Mouse (Mus musculus) midbrain, embryonic 15.5 days (tissue): Measurements from ENCODE around the gene Dcbld1. TPM values are rescaled to one million over a fixed set of nuclear protein-coding genes. Genes with fewer than 3 reads are reported as not detected.

Experiments used
- ATAC-seq: fragments of 200-750 bp; cut with Nextera tagmentation; replicated peaks from 2 replicates; pipeline ENCODE4 v1.8.0; 2017; ENCODE audit warnings: moderate TSS enrichment
- H3K27ac ChIP-seq: fragments of 300-500 bp; sonication (generic); 2 replicates; pipeline ENCODE4 v1.5.1; 2015; ENCODE audit warnings: mild to moderate bottlenecking, inconsistent platforms
- H3K27me3 ChIP-seq: fragments of 300-500 bp; sonication (generic); replicated peaks from 2 replicates; pipeline ENCODE4 v1.6.1; 2015; ENCODE audit warnings: inconsistent platforms
- H3K36me3 ChIP-seq: fragments of 300-500 bp; sonication (generic); replicated peaks from 2 replicates; pipeline ENCODE4 v1.6.1; 2015; ENCODE audit warnings: inconsistent platforms
- H3K4me1 ChIP-seq: fragments of 300-500 bp; sonication (generic); 2 replicates; pipeline ENCODE4 v1.6.1; 2015; ENCODE audit warnings: inconsistent platforms
- H3K4me2 ChIP-seq: fragments of 300-500 bp; sonication (generic); 2 replicates; pipeline ENCODE4 v1.6.1; 2015; ENCODE audit warnings: inconsistent platforms, mild to moderate bottlenecking, moderate library complexity
- H3K4me3 ChIP-seq: fragments of 300-500 bp; sonication (generic); 2 replicates; pipeline ENCODE4 v1.5.1; 2015; ENCODE audit warnings: mild to moderate bottlenecking, inconsistent platforms
- H3K9ac ChIP-seq: fragments of 300-500 bp; sonication (generic); 2 replicates; pipeline ENCODE4 v1.6.1; 2015; ENCODE audit warnings: mild to moderate bottlenecking, inconsistent platforms
- H3K9me3 ChIP-seq: fragments of 300-500 bp; sonication (generic); 2 replicates; pipeline ENCODE4 v1.6.1; 2016; ENCODE audit warnings: inconsistent platforms
- WGBS: fragments of 180-500 bp; shearing (Covaris S2); methylation state at CpG from one replicate; pipeline ENCODE4 v1.1.7; 2015; ENCODE audit warnings: mixed read lengths; 5-methylcytosine and 5-hydroxymethylcytosine counted together
- polyA plus RNA-seq: library from polyadenylated mRNA; unstranded; fragments of >200 nt; fragmentation: Nextera tagmentation; extraction: Ambion mirVana; gene quantifications from 2 replicates; pipeline ENCODE4 v1.2.1, GENCODE M21; 2015

Gene Dcbld1
- polyA plus RNA-seq, 1 experiment from 2014 or later: 17.3 TPM

DNA sequence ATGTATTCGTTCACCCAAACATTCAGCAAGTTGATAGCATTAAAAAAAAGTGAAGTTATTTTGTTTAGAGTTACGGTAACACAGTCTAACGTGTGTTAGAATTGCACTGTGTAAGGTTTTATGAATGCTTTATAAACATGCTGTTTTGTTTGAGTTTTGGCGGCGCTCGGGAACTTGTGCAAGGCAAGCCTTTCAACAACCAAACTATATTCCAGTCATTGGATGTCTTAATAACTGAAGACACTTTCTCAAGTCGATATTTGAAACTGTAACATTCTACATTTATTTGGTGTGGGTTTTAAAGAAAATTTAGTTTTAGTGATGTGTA lies 1.2 kb downstream of the Dcbld1 start:
- 7% methylated on average over 7 of the region's 7 CpGs for whole genome bisulfite sequencing
- Histone ChIP-seq H3K4me1 (peaks cover 13% of the 10 kb centered on the region), H3K4me3 (peak overlapping the region; percentile 98), H3K4me2 (peak overlapping the region; percentile 70), H3K36me3 (no peaks in the 10 kb centered on the region), H3K9ac (peak overlapping the region; percentile 86; the same call in 1 of the 2 replicates), H3K27ac (no peak overlapping the region), H3K27me3 (no peaks in the 10 kb centered on the region), H3K9me3 (no peaks in the 10 kb centered on the region)
- no peak for ATAC-seq

DNA sequence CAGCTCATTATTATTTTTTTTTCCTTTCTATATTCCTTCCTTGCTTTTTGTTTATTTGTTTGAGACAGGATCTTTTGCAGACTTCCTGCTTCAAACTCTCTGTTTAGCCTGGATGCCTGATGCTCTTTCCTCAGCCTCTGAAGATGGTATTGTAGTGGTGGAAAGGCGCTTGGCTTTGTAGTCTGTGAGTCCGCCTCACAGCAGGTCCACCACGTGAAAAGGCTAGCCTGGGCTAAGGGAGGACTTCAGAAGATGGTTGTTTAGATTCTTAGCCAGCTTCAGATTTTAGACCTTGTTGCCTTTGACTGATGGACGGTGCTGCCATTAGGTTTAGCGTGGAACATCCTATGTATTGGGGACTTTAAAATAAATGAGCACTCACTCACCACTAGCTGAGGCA lies 2.0 kb downstream of the Dcbld1 start:
- H3K4me1 ChIP-seq: peaks cover 13% of the 10 kb centered on the region
- no peak overlapping the region for H3K27ac ChIP-seq
- H3K4me3 ChIP-seq: no peak overlapping the region
- no peak for ATAC-seq
- no peaks in the 10 kb centered on the region for H3K9me3 ChIP-seq
- H3K36me3 ChIP-seq: no peaks in the 10 kb centered on the region
- WGBS: 83% methylated on average over 5 of the region's 5 CpGs
- no peaks in the 10 kb centered on the region for H3K27me3 ChIP-seq
- H3K4me2 ChIP-seq: peak overlapping the region; percentile 70; the same call in 1 of the 2 replicates
- H3K9ac ChIP-seq: no peak overlapping the region

DNA sequence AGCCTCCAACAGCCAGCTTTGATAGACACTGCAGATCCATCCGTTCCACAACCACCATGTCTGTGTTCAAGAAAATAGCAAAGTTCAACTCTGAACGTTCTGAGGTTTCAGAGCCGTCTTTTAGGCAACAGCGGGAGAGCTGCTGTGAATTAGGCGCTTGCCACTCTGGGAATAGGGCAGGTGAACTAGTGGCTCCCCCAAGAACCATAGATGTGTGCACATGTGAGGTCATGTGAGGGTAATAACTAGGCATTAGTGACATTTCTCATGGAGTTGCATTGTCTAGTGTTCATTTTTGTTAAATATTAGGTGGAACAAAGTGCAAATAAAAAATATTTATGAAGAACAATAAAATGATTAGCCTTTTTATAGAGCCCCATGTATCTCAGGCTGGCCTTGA lies 8.6 kb downstream of the Dcbld1 start:
- Histone ChIP-seq H3K4me3 (no peak overlapping the region), H3K27me3 (no peaks in the 10 kb centered on the region), H3K9ac (no peak overlapping the region), H3K9me3 (no peaks in the 10 kb centered on the region), H3K4me2 (no peak overlapping the region), H3K4me1 (no peaks in the 10 kb centered on the region), H3K27ac (no peak overlapping the region), H3K36me3 (no peaks in the 10 kb centered on the region)
- whole genome bisulfite sequencing: 90% methylated on average over 5 of the region's 5 CpGs
- no peak for ATAC-seq

DNA sequence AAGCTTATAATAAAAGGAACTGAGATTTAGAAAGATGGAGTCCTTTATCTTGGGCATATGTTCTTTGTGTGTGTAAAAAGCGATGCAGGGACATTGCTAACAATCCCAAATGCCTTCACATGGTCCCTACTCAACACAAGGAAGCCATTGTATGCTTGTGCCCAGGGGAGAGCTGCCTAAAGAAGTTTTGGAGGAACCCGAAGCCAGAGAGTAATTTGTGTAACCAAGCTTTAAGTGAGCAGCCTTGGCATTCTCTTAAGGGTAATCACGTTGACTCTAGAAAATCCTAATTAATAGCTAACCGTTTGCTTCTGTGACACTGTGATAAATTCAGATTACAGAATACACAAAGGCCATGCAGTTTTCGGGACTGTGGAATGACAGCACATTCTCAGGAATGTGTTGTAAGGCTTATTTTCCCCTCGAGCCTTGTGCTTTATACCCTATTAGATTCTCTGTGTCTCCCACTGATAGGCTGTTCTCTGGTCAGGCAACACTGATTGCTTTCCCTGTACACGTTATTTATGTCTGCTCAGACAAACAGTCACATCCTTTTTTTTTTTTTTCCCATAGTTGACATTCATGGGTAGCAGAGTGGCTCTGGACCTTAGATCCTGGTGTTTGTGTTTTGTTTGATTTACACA lies 9.4 kb downstream of the Dcbld1 start:
- Histone ChIP-seq H3K27ac (no peak overlapping the region), H3K4me2 (no peak overlapping the region), H3K4me1 (no peaks in the 10 kb centered on the region), H3K27me3 (no peaks in the 10 kb centered on the region), H3K36me3 (no peaks in the 10 kb centered on the region), H3K9me3 (no peaks in the 10 kb centered on the region), H3K4me3 (no peak overlapping the region), H3K9ac (no peak overlapping the region)
- ATAC-seq: 0 out of 2 replicates have a peak, but pooled peaks have one; percentile 45
- WGBS: 47% methylated on average over 7 of the region's 7 CpGs

DNA sequence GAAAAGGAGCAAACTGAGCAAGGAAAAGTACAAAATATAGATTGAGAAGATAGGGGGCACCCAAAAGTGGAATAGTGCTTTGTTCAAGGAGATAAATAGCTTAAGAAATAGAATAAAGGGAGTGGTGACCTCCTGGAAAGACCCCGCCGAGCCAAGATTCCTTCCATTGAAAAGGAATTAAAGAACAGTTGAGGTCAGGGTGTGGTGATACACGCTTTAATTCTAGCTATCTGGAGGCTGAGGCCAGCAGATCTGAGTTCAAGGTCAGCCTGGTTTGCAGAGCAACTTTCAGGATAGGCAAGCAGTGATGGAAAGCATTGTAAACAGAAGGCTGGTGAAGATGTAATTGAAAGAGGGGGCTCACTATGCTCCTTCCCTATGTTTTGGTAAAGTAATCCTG lies 12.8 kb downstream of the Dcbld1 start:
- H3K27me3 ChIP-seq: no peaks in the 10 kb centered on the region
- no peak overlapping the region for H3K4me2 ChIP-seq
- H3K9me3 ChIP-seq: no peaks in the 10 kb centered on the region
- no peaks in the 10 kb centered on the region for H3K4me1 ChIP-seq
- H3K9ac ChIP-seq: no peak overlapping the region
- no peak overlapping the region for H3K27ac ChIP-seq
- ATAC-seq: no peak
- H3K4me3 ChIP-seq: no peak overlapping the region
- no peaks in the 10 kb centered on the region for H3K36me3 ChIP-seq
- 32% methylated on average over 3 of the region's 3 CpGs for WGBS

DNA sequence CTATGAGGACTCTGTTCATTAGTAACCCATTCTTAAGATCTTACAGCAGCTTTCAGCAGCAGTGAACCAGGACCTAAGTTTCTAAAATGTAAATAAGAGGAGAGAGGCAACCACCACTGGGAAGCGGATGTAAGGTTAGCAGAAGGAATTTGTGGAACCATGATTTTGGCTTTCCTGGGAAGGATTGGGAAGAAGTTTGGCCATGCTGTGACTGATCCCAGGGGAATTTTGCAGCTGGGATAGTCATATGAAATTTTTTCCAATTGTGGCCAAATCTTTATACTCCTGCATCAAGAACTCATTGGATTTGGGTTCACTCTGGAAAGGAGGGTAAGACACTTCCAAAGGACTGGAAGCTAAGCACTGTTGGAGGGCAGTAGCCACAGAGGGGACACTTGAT lies 18.8 kb downstream of the Dcbld1 start:
- H3K4me2 ChIP-seq: no peak overlapping the region
- no peak overlapping the region for H3K4me3 ChIP-seq
- H3K9ac ChIP-seq: no peak overlapping the region
- no peaks in the 10 kb centered on the region for H3K36me3 ChIP-seq
- H3K27me3 ChIP-seq: no peaks in the 10 kb centered on the region
- ATAC-seq: no peak
- WGBS: 90% methylated on average over 1 of the region's 1 CpGs
- H3K27ac ChIP-seq: no peak overlapping the region
- H3K4me1 ChIP-seq: no peaks in the 10 kb centered on the region
- no peaks in the 10 kb centered on the region for H3K9me3 ChIP-seq

DNA sequence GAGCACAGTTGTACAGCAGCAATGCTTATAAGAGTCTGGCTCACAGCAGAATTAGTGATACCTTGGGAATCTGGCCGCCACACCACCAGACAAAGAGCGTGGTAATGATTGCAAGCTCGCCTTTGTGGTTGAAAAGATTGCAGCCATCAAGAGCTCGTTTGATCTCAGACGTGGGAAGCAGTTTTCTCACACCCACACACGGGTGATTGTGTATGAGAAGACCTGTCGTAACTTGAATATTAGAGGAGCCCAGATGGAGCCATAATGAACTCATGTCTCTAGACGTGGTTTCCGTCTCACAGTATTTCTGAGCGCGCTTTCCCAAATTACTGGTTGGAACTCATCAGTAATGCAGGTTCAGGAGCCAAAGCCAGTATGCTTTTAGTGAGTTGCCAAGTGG lies 20.0 kb downstream of the Dcbld1 start:
- no peaks in the 10 kb centered on the region for H3K9me3 ChIP-seq
- H3K27me3 ChIP-seq: no peaks in the 10 kb centered on the region
- no peaks in the 10 kb centered on the region; the same call in 1 of the 2 replicates for H3K4me1 ChIP-seq
- no peak overlapping the region for H3K27ac ChIP-seq
- no peak overlapping the region for H3K4me3 ChIP-seq
- no peaks in the 10 kb centered on the region for H3K36me3 ChIP-seq
- ATAC-seq: no peak
- H3K4me2 ChIP-seq: no peak overlapping the region
- H3K9ac ChIP-seq: no peak overlapping the region
- 77% methylated on average over 11 of the region's 11 CpGs for WGBS

DNA sequence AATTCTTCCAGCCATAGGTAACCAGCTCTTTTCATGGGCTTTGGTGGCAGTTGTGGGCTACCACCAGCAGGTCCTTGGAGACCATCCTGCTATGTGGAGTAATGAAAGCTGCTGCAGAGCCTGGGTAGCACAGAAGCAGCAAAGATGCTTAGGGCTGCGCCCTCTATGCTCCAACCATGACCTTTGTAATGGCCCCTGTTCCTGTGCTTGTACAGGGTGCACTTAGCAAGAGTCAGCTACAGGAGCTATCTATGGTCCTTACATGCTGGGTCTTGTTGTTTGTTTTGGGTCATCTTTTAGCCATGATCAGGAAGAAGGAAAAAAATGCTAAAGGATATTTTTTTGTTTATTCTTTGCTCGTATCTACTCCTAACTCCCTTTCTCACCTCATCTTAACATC lies 24.3 kb downstream of the Dcbld1 start:
- Histone ChIP-seq H3K9me3 (no peaks in the 10 kb centered on the region), H3K4me1 (no peaks in the 10 kb centered on the region; the same call in 1 of the 2 replicates), H3K9ac (no peak overlapping the region), H3K27me3 (no peaks in the 10 kb centered on the region), H3K27ac (0 out of 2 replicates have a peak overlapping the region, but pooled peaks have one; percentile 30), H3K36me3 (no peaks in the 10 kb centered on the region), H3K4me2 (no peak overlapping the region), H3K4me3 (no peak overlapping the region)
- 82% methylated on average over 2 of the region's 2 CpGs for WGBS
- ATAC-seq: no peak

DNA sequence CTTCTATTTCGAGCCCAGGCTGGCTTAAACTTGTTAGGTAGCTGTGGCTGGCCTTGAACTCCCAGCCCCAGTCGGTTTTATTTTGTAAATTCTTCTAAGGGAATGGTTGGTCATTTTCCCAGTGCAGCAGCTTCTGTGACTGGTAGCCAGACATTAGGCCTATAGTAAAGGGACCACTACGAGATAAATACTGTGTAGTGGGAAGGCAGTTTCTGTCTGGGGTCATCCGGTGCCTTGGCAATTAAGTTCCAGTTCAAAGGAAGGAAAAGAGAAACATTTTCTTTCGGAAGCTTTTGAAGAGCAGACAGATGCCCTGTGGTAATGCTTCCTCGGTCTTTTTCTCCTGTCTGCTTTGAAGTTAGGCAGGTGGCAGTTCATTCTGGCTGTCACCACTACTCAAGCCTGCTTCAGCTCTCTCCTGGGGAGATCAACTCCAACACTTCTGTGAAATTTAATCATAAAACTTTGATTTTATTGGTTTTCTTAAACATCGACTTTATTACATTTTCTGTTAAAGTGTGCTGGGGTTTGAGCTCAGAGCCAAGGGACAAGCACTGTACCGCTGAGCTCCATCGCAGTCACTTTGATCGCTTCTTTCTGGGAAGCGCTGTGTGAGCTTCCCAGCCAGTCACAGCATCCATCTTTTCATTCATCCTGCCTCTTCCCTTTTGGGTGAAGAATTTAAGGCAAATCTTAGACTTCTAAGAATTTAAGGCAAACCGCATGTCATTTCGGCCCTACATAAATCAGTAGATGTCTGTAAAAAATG lies 24.9 kb downstream of the Dcbld1 start:
- 50% methylated on average over 13 of the region's 13 CpGs for WGBS
- peak overlapping the region; percentile 30; the same call in 1 of the 2 replicates for H3K27ac ChIP-seq
- H3K27me3 ChIP-seq: no peaks in the 10 kb centered on the region
- H3K9ac ChIP-seq: no peak overlapping the region
- no peak overlapping the region for H3K4me2 ChIP-seq
- no peaks in the 10 kb centered on the region for H3K36me3 ChIP-seq
- no peaks in the 10 kb centered on the region; the same call in 1 of the 2 replicates for H3K4me1 ChIP-seq
- no peak overlapping the region for H3K4me3 ChIP-seq
- peak; percentile 82 for ATAC-seq
- H3K9me3 ChIP-seq: no peaks in the 10 kb centered on the region

DNA sequence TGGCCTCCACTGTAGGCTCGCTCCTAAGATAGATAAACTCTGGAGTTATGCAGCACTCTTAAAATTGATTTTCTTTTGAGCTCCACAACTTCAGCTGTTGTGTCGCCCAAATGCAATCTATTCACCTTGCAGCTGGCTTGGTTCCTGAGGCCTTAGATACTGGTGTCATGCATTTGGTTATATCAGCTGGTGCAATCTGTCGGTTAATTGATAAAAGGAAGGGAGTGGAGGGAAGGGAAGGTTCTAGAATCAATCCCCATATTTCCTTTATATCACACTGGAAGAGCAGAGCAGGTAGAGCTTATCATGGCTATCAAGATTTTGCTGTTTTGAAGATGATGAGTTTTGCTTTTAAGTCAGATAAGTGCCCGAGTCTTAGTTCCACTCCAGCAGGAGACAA lies 26.8 kb downstream of the Dcbld1 start:
- H3K9ac ChIP-seq: no peak overlapping the region
- H3K4me2 ChIP-seq: no peak overlapping the region
- 90% methylated on average over 4 of the region's 4 CpGs for WGBS
- H3K4me1 ChIP-seq: no peaks in the 10 kb centered on the region; the same call in 1 of the 2 replicates
- H3K9me3 ChIP-seq: no peaks in the 10 kb centered on the region
- H3K4me3 ChIP-seq: no peak overlapping the region
- no peak for ATAC-seq
- no peaks in the 10 kb centered on the region for H3K27me3 ChIP-seq
- H3K36me3 ChIP-seq: no peaks in the 10 kb centered on the region
- H3K27ac ChIP-seq: no peak overlapping the region

DNA sequence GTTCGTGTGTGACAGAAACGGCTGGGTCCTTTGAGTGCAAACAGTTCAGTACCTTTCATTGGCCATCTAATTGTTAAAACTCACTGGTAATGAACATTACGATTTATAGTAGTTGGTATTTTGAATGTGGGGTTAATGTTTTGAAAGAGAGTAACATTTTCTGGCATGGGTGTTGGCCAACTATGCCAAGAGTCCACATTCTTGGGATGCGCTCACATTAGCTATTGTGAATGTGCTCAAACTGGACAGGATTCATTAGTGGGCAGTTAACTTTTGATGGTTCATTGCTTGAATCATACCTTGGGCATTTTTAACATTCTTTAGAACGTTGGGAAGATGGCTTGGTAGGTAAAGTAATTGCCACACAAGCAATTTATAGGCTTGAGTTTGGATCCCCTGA lies 30.7 kb downstream of the Dcbld1 start:
- no peak for ATAC-seq
- H3K27me3 ChIP-seq: no peaks in the 10 kb centered on the region
- no peak overlapping the region for H3K4me3 ChIP-seq
- 92% methylated on average over 5 of the region's 5 CpGs for WGBS
- H3K9me3 ChIP-seq: no peaks in the 10 kb centered on the region
- no peak overlapping the region for H3K27ac ChIP-seq
- no peaks in the 10 kb centered on the region for H3K4me1 ChIP-seq
- H3K4me2 ChIP-seq: no peak overlapping the region
- H3K9ac ChIP-seq: no peak overlapping the region
- H3K36me3 ChIP-seq: no peaks in the 10 kb centered on the region

DNA sequence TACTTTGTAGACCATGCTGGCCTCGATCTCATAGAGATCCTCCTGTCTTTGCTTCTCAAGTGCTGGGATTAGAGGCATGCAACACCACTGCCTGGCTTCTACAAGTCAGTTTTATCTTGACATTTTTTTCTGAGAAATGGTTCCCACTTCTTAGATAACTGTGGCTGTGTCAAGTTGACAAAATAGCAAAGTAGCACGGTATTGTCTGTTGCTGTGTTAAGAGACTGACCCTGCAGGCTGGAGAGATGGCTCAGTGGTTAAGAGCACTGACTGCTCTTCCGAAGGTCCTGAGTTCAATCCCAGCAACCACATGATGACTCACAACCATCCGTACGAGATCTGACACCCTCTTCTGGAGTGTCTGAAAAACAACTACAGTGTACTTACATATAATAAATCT lies 35.5 kb downstream of the Dcbld1 start:
- Histone ChIP-seq H3K27ac (no peak overlapping the region), H3K9me3 (no peaks in the 10 kb centered on the region), H3K36me3 (no peaks in the 10 kb centered on the region), H3K9ac (no peak overlapping the region), H3K4me2 (no peak overlapping the region), H3K4me1 (peaks cover 1% of the 10 kb centered on the region; the same call in 1 of the 2 replicates), H3K4me3 (no peak overlapping the region), H3K27me3 (no peaks in the 10 kb centered on the region)
- no peak for ATAC-seq
- 90% methylated on average over 5 of the region's 5 CpGs for WGBS

DNA sequence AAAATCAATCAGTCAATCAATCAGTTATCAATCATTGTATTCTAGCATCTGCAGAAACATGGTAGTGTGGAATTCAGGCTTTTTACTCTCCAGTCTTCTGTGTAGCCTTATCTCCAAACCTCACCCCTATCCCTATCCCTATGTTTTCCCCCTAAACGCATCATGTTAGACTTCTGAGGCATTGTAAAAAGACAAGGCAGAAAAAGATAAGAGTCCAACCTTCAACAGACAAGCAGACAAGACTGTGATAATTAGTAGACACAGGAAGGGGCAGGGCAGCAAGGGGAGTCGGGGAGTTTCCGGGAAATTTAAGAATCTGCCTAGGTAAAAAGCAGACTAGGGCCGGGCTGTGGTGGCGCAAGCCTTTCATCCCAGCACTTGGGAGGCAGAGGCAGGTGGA lies 38.0 kb downstream of the Dcbld1 start:
- 97% methylated on average over 5 of the region's 5 CpGs for WGBS

More for the DNA sequence above, 38.0 kb downstream of the Dcbld1 start:
- Histone ChIP-seq H3K4me1 (peaks cover 15% of the 10 kb centered on the region; the same call in 1 of the 2 replicates), H3K27ac (no peak overlapping the region), H3K9me3 (no peaks in the 10 kb centered on the region), H3K27me3 (no peaks in the 10 kb centered on the region), H3K4me3 (no peak overlapping the region), H3K36me3 (no peaks in the 10 kb centered on the region), H3K9ac (no peak overlapping the region), H3K4me2 (no peak overlapping the region)
- no peak for ATAC-seq
